Mouse (Mus musculus) spleen, adult 2 months (tissue): ENCODE results near the gene Tm9sf4.

Experiments
- CTCF ChIP-seq: fragments of 200-500 bp; IDR thresholded peaks from 2 replicates; pipeline ENCODE4 v1.5.1; 2011; ENCODE audit warnings: mild to moderate bottlenecking, inconsistent platforms; ENCODE audit not compliant: insufficient read depth, insufficient read length, insufficient replicate concordance; ENCODE audit errors: extremely low read depth
- POLR2A ChIP-seq: fragments of 200-500 bp; IDR thresholded peaks from 2 replicates; pipeline ENCODE4 v1.6.1; 2011; ENCODE audit warnings: low read depth, low read length, inconsistent platforms

DNA sequence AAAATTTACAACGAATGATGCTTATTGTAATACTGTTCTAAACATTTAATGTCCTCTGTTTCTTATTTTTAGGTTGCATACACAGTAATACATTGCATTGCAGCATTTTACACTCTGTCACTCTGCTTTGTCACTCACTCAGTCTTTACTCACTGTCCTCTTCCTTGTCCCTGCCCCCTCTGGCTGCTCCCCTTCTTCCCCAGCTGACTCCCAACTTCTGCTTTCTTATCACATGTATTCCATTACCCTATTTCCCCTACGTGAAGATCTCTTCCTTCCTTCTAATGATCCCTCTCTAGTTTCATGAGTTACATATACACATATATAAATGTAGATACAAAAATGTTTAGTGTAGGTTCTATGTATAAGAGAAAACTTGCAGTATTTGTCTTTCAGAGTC lies 38.0 kb downstream of the Tm9sf4 start:
- TF ChIP-seq POLR2A (no peak), CTCF (no peak)
